Mouse (Mus musculus) liver, embryonic 15.5 days (tissue): ENCODE data around the gene Lrrc4b. TPM values are rescaled to one million over a fixed set of nuclear protein-coding genes. Genes with fewer than 3 reads are reported as not detected.

Experiments used
- ATAC-seq: fragments of 200-750 bp; cut with Nextera tagmentation; 2 replicates; pipeline ENCODE4 v1.8.0; 2017; ENCODE audit warnings: moderate number of reproducible peaks, mild to moderate bottlenecking, moderate library complexity; ENCODE audit not compliant: insufficient read depth
- H3K27ac ChIP-seq: fragments of 300-500 bp; sonication (generic); replicated peaks from 2 replicates; pipeline ENCODE4 v1.5.1; 2015; ENCODE audit warnings: mild to moderate bottlenecking, inconsistent platforms
- H3K27me3 ChIP-seq: fragments of 300-500 bp; sonication (generic); 2 replicates; pipeline ENCODE4 v1.6.1; 2015; ENCODE audit warnings: mild to moderate bottlenecking, inconsistent platforms
- H3K36me3 ChIP-seq: fragments of 300-500 bp; sonication (generic); replicated peaks from 2 replicates; pipeline ENCODE4 v1.6.1; 2015; ENCODE audit warnings: moderate library complexity, mild to moderate bottlenecking, inconsistent platforms
- H3K4me1 ChIP-seq: fragments of 300-500 bp; sonication (generic); replicated peaks from 2 replicates; pipeline ENCODE4 v1.6.1; 2015; ENCODE audit warnings: inconsistent platforms
- H3K4me2 ChIP-seq: fragments of 300-500 bp; sonication (generic); 2 replicates; pipeline ENCODE4 v1.6.1; 2015; ENCODE audit warnings: moderate library complexity, mild to moderate bottlenecking, inconsistent platforms
- H3K4me3 ChIP-seq: fragments of 300-500 bp; sonication (generic); replicated peaks from 2 replicates; pipeline ENCODE4 v1.5.1; 2015; ENCODE audit warnings: mild to moderate bottlenecking, inconsistent platforms
- H3K9ac ChIP-seq: fragments of 300-500 bp; sonication (generic); 2 replicates; pipeline ENCODE4 v1.6.1; 2015; ENCODE audit warnings: moderate library complexity, mild to moderate bottlenecking, inconsistent platforms
- H3K9me3 ChIP-seq: fragments of 300-500 bp; sonication (generic); replicated peaks from 2 replicates; pipeline ENCODE4 v1.6.1; 2016; ENCODE audit warnings: inconsistent platforms
- WGBS: fragments of 180-500 bp; shearing (Covaris S2); methylation state at CpG from one replicate; pipeline ENCODE4 v1.1.7; 2015; ENCODE audit warnings: mixed read lengths; ENCODE audit not compliant: insufficient replicate concordance; 5-methylcytosine and 5-hydroxymethylcytosine counted together
- polyA plus RNA-seq: library from polyadenylated mRNA; unstranded; fragments of >200 nt; fragmentation: Nextera tagmentation; extraction: Ambion mirVana; gene quantifications from 2 replicates; pipeline ENCODE4 v1.2.1, GENCODE M21; 2015

The Lrrc4b gene
- polyA plus RNA-seq, 1 experiment from 2014 or later: not detected

DNA sequence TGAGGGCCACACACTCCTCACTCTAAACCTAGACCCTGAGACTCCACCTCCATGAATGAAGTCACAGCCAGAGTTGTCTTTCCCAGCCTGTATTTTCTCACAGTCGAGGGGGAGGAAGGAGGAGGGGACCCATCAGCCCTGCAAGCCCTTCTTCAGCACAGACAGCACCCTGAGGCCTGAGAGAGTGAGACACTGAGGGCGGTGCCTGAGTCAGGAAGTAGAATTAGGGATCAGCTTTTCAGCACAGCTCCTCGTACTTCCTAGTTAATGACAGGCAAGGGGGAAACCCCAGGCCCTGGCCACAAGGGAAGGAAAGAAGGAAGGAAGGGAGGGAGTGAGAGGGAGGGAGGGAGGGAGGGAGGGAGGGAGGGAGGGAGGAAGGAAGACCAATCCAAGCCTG, 24.4 kb downstream of the Lrrc4b start:
- Histone ChIP-seq H3K9me3 (no peaks in the 10 kb centered on the region), H3K9ac (no peak overlapping the region), H3K4me2 (no peak overlapping the region), H3K4me1 (peaks cover 8% of the 10 kb centered on the region), H3K4me3 (no peak overlapping the region), H3K27me3 (peaks cover 54% of the 10 kb centered on the region), H3K27ac (no peak overlapping the region), H3K36me3 (no peaks in the 10 kb centered on the region)
- 2% methylated on average over 3 of the region's 3 CpGs for WGBS
- no peak for ATAC-seq

DNA sequence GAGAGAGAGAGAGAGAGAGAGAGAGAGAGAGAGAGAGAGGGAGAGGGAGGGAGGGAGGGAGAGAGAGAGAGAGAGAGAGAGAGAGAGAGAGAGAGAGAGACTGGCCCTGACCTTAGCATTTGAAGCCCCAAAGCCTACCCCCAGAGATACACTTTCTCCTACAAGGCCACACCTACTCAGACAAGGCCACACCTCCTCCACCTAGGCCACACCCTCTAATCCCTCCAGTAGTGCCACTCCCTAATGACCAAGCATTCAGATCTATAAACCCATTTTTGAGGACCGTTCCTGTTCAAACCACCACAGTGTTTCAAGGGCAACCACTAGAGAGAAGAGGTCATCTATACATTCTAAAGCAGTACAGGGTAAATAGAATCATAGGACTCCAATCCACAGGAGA, 27.5 kb downstream of the Lrrc4b start:
- Histone ChIP-seq H3K27ac (no peak overlapping the region), H3K36me3 (no peaks in the 10 kb centered on the region), H3K4me1 (peaks cover 8% of the 10 kb centered on the region), H3K4me3 (no peak overlapping the region), H3K9ac (no peak overlapping the region), H3K4me2 (no peak overlapping the region), H3K27me3 (peaks cover 65% of the 10 kb centered on the region), H3K9me3 (no peaks in the 10 kb centered on the region)
- no peak for ATAC-seq
- 73% methylated on average over 1 of the region's 1 CpGs for WGBS

DNA sequence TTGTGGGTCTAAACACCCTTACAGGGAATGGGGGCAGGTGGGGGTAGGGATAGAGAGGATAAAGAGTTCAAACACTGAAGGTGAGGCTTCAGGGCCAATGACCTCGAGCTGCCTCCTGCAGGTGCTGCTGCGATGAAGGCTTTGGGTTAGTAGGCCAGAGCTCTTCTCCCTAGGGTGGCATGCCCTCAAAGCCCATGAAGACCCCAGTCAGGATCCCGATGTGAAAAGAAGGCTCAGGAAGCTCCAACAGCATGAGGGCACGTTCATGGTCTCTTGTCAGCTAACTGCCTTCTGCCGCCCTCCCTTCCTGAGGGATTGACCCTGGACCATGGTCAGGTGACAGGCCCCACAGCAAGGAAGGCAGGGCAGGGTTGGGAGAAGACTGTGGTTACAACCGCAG, 31.2 kb downstream of the Lrrc4b start:
- Histone ChIP-seq H3K4me1 (peaks cover 36% of the 10 kb centered on the region), H3K36me3 (no peaks in the 10 kb centered on the region), H3K4me3 (no peak overlapping the region), H3K9me3 (no peaks in the 10 kb centered on the region), H3K27ac (no peak overlapping the region), H3K4me2 (no peak overlapping the region), H3K9ac (no peak overlapping the region), H3K27me3 (peaks cover 85% of the 10 kb centered on the region)
- no peak for ATAC-seq
- WGBS: 52% methylated on average over 6 of the region's 6 CpGs

DNA sequence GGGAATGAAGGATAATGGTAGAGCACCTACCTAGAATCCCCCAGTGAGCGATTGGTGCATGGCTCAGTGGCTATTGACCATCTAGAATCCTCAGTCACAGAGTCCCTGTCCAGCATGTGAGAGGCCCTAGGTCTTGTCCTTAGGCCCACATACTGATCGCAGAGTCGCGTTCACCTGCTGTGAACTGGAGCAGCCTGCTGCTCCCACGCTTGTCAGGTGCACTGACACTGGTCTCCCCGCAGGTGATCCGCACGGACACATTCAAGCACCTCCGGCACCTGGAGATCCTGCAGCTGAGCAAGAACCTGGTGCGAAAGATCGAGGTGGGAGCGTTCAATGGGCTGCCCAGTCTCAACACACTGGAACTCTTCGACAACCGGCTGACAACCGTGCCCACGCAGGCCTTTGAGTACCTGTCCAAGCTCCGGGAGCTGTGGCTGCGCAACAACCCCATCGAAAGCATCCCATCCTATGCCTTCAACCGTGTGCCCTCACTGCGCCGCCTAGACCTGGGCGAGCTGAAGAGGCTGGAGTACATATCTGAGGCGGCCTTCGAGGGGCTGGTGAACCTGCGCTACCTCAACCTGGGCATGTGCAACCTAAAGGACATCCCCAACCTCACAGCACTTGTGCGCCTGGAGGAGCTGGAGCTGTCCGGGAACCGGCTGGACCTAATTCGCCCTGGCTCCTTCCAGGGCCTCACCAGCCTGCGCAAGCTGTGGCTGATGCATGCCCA, 32.1 kb downstream of the Lrrc4b start:
- H3K9me3 ChIP-seq: no peaks in the 10 kb centered on the region
- no peak overlapping the region for H3K27ac ChIP-seq
- peaks cover 44% of the 10 kb centered on the region for H3K4me1 ChIP-seq
- no peak for ATAC-seq
- H3K4me2 ChIP-seq: no peak overlapping the region
- H3K4me3 ChIP-seq: no peak overlapping the region
- no peaks in the 10 kb centered on the region for H3K36me3 ChIP-seq
- WGBS: 59% methylated on average over 31 of the region's 31 CpGs
- H3K27me3 ChIP-seq: peaks cover 90% of the 10 kb centered on the region
- no peak overlapping the region for H3K9ac ChIP-seq

DNA sequence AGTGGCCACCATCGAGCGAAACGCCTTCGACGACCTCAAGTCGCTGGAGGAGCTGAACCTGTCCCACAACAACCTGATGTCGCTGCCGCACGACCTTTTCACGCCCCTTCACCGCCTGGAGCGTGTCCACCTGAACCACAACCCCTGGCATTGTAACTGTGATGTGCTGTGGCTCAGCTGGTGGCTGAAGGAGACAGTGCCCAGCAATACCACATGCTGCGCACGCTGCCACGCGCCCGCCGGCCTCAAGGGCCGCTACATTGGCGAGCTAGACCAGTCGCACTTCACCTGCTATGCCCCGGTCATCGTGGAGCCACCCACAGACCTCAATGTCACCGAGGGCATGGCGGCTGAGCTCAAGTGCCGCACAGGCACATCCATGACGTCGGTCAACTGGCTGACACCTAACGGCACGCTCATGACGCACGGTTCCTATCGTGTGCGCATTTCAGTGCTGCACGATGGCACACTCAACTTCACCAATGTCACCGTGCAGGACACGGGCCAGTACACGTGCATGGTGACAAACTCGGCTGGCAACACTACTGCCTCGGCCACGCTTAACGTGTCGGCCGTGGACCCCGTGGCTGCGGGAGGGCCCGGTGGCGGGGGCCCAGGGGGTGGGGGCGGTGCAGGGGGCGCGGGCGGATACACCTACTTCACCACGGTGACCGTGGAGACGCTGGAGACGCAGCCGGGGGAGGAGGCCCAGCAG, 32.8 kb downstream of the Lrrc4b start:
- Histone ChIP-seq H3K36me3 (no peaks in the 10 kb centered on the region), H3K4me1 (peaks cover 47% of the 10 kb centered on the region), H3K27ac (no peak overlapping the region), H3K4me3 (no peak overlapping the region), H3K9me3 (no peaks in the 10 kb centered on the region), H3K9ac (no peak overlapping the region), H3K4me2 (no peak overlapping the region), H3K27me3 (peaks cover 88% of the 10 kb centered on the region)
- WGBS: 44% methylated on average over 57 of the region's 57 CpGs
- ATAC-seq: no peak

DNA sequence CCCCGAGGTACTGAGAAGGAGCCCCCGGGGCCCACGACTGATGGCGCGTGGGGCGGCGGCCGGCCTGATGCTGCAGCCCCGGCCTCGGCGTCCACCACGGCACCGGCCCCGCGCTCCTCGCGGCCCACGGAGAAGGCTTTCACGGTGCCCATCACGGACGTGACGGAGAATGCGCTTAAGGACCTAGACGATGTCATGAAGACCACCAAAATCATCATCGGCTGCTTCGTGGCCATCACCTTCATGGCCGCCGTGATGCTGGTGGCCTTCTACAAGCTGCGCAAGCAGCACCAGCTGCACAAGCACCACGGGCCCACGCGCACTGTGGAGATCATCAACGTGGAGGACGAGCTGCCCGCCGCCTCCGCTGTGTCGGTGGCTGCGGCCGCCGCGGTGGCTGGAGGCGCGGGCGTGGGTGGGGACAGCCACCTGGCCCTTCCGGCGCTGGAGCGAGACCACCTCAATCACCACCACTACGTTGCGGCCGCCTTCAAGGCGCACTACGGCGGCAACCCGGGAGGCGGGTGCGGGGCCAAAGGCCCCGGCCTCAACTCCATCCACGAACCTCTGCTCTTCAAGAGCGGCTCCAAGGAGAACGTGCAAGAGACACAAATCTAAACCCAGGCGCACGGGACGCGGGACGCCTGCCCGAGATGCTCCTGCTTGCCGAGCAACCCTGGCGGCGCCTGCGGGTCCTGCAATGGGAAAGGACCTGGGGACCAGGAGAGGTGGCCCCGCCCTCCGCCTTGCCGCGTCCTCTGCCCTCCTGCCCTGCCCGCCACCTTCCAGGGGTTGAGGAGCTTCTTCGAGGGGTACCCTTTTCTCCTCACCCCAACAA, 33.6 kb downstream of the Lrrc4b start:
- no peak overlapping the region for H3K27ac ChIP-seq
- ATAC-seq: no peak
- H3K27me3 ChIP-seq: peaks cover 81% of the 10 kb centered on the region
- H3K4me3 ChIP-seq: no peak overlapping the region
- 10% methylated on average over 77 of the region's 77 CpGs for WGBS
- no peak overlapping the region for H3K9ac ChIP-seq
- H3K36me3 ChIP-seq: no peaks in the 10 kb centered on the region
- no peaks in the 10 kb centered on the region for H3K9me3 ChIP-seq
- H3K4me2 ChIP-seq: no peak overlapping the region; the same call in 1 of the 2 replicates
- H3K4me1 ChIP-seq: peaks cover 51% of the 10 kb centered on the region

DNA sequence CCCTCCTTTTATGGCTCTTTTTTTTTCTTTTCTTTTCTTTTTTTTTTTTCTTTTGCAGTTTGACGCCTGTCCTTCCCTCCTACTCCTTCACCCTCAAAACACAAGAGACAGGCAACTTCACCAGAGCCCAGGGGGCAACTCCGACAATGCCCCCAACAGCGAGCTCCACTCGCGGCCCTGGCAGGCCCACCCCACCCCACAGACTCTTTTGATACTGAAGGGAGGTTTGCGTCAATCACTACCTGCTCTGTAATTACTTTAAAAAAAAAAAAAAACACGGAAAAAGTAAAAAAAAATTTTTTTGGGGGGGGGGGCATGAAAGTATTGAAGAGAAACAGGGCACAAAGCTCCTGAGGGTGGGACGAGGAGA, 34.2 kb downstream of the Lrrc4b start:
- no peak for ATAC-seq
- peaks cover 75% of the 10 kb centered on the region for H3K27me3 ChIP-seq
- peaks cover 54% of the 10 kb centered on the region for H3K4me1 ChIP-seq
- H3K9ac ChIP-seq: no peak overlapping the region
- H3K27ac ChIP-seq: no peak overlapping the region
- 24% methylated on average over 8 of the region's 8 CpGs for WGBS
- H3K4me2 ChIP-seq: no peak overlapping the region
- H3K9me3 ChIP-seq: no peaks in the 10 kb centered on the region
- H3K36me3 ChIP-seq: no peaks in the 10 kb centered on the region
- no peak overlapping the region for H3K4me3 ChIP-seq

DNA sequence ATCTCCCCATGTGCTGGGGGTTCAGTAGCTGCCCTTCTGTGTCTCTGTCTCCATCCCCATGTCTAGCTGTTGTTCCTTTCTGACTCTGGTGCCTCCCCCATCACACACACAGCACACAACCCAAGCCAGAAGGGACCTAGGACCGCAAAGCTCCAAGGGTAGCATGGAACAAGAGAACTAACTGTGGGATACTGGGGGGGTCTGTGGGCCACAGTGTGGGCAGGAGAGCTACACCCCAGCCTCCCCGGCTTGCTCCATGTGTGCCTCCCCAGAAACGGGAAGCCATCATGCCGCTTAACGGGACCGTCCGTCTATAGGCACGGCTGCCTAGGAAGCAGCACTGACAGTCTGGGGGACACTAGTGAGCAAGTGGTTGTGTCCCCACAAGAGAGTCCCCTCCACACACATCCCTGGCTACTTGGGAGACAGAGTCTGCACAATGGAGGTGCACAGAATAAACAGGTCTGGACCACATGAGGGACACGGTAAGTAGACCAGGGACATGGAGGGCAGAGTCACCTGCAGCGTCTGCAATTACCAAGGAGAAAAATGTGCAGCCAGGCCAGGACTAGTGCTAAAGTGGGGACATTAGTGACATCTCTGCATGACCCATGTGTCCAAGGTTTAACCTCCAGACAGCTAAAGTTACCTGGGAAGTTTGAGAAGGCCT, 34.9 kb downstream of the Lrrc4b start:
- no peak for ATAC-seq
- Histone ChIP-seq H3K9me3 (no peaks in the 10 kb centered on the region), H3K4me1 (peaks cover 59% of the 10 kb centered on the region), H3K4me2 (no peak overlapping the region), H3K27me3 (peaks cover 69% of the 10 kb centered on the region), H3K9ac (no peak overlapping the region), H3K36me3 (no peaks in the 10 kb centered on the region; the same call in 1 of the 2 replicates), H3K4me3 (no peak overlapping the region), H3K27ac (no peak overlapping the region)
- 73% methylated on average over 10 of the region's 10 CpGs for WGBS

DNA sequence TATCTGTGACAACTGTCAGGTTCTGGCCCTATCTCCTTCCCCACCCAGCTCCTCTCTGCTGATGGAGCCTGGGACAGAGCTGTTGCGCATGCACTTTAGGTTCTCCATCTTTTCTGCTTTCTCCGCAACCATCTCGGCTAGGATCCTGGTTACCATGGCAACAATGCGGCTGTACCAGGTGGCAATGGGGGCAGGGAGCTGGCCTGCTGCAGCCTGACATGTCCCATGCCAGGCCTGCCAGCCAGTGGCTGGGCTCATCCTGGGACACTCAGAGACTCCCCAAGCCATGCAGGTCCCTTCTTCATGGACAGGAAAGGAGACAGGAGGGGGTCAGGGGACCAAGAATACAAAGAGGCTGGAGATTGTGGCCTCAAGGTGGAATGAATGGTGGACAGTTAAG, 35.7 kb downstream of the Lrrc4b start:
- H3K36me3 ChIP-seq: peaks cover 6% of the 10 kb centered on the region; the same call in 1 of the 2 replicates
- peaks cover 67% of the 10 kb centered on the region for H3K4me1 ChIP-seq
- 0 out of 2 replicates have a peak overlapping the region, but pooled peaks have one; percentile 24 for H3K27ac ChIP-seq
- no peak overlapping the region for H3K4me3 ChIP-seq
- 22% methylated on average over 4 of the region's 4 CpGs for WGBS
- 0 out of 2 replicates have a peak overlapping the region, but pooled peaks have one; percentile 12 for H3K9ac ChIP-seq
- peaks cover 61% of the 10 kb centered on the region for H3K27me3 ChIP-seq
- peak overlapping the region; percentile 44; the same call in 1 of the 2 replicates for H3K4me2 ChIP-seq
- ATAC-seq: no peak
- H3K9me3 ChIP-seq: no peaks in the 10 kb centered on the region

DNA sequence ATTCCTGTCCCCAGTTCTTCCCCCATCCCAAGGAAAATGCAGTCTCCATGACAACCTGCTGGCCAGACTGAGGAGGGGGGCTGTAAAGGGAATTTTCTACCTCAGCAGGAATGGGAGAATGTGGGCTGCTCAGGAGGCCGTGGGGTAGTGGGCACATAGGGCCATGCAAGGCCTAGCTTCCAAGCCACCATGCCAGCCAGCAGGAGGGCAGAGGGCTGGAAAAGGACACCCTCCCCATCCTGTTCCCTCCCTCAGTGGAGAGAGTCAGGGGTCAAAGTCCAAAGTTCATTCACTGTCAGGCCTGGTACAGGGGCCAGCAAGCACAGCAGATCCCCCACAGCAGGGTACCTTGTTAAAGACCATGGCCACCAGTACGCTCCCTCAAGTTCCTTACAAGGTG, 36.3 kb downstream of the Lrrc4b start, which contains the start of gene Aspdh:
TSS of gene Aspdh (plus strand) at position 281 of the 400 bp plus-strand sequence.
- H3K9me3 ChIP-seq: no peaks in the 10 kb centered on the region
- H3K36me3 ChIP-seq: peaks cover 12% of the 10 kb centered on the region
- WGBS: 64% methylated on average over 2 of the region's 2 CpGs
- H3K27me3 ChIP-seq: peaks cover 55% of the 10 kb centered on the region
- peak within 1 kb of the TSS; percentile 93; the same call in 1 of the 2 replicates for H3K27ac ChIP-seq
- peak within 1 kb of the TSS; percentile 12 for H3K9ac ChIP-seq
- H3K4me1 ChIP-seq: peaks cover 73% of the 10 kb centered on the region
- 0 out of 2 replicates have a peak within 1 kb of the TSS, but pooled peaks have one; percentile 5 for H3K4me3 ChIP-seq
- peak within 1 kb of the TSS; percentile 44 for H3K4me2 ChIP-seq
- ATAC-seq: no peak
